Mouse (Mus musculus): Measurements from ENCODE around the gene Sertad2. TPM values are rescaled to one million over a fixed set of nuclear protein-coding genes. Genes with fewer than 3 reads are reported as not detected.

Sertad2 gene
- polyA plus RNA-seq, 2 experiments: 11.6 to 22.5 TPM

GRCm38 (mm10) chr11:20559951-20560642 is 17.0 kb downstream of the Sertad2 start:
- no peaks in the 10 kb centered on the region for H3K27me3 ChIP-seq (ENCODE audit: control insufficient read depth, insufficient read depth, low read length)
- 39% methylated on average over 10 of the region's 10 CpGs for WGBS (ENCODE audit: insufficient replicate concordance)
- peak in 1 of 3 experiments; percentile 39 for DNase-seq (ENCODE audit: low read depth in 3 of 3, low spot score in 3 of 3)
- no peaks in the 10 kb centered on the region for H3K36me3 ChIP-seq (replicated peaks; ENCODE audit: control insufficient read depth, insufficient read depth, low read depth)
- H3K4me3 ChIP-seq (ENCODE audit: insufficient read depth in 1 of 2, low read depth in 2 of 2, low read length in 2 of 2): no peak overlapping the region
- TF ChIP-seq CTCF (IDR thresholded peaks at IDR 0.05; ENCODE audit: low read depth): no peak
- peak; percentile 49; the same call in 1 of the 2 replicates for TF ChIP-seq EP300 (IDR thresholded peaks at IDR 0.05; ENCODE audit: low read depth)
- peak overlapping the region; percentile 37 for H3K27ac ChIP-seq
- peaks cover 42 to 48% of the 10 kb centered on the region in 2 experiments for H3K4me1 ChIP-seq (replicated peaks; ENCODE audit: control insufficient read depth in 2 of 2, insufficient read depth in 2 of 2, low read length in 1 of 2)
- H3K4me2 ChIP-seq (ENCODE audit: low read depth): peak overlapping the region; percentile 44
- H3K9ac ChIP-seq (replicated peaks): no peak overlapping the region; the same call in 1 of the 2 replicates
- no peaks in the 10 kb centered on the region for H3K9me3 ChIP-seq (ENCODE audit: control insufficient read depth, low read length)
- ATAC-seq (ENCODE audit: insufficient read depth): peak; percentile 67

GRCm38 (mm10) chr11:20561323-20562002 is 18.4 kb downstream of the Sertad2 start:
- H3K27ac ChIP-seq: peak overlapping the region; percentile 30
- TF ChIP-seq CTCF (IDR thresholded peaks at IDR 0.05; ENCODE audit: low read depth) (no peak), EP300 (IDR thresholded peaks at IDR 0.05; ENCODE audit: low read depth) (no peak)
- DNase-seq (ENCODE audit: low read depth in 3 of 3, low spot score in 3 of 3): peak in 1 of 3 experiments; percentile 44

GRCm38 (mm10) chr11:20565057-20565456 is 22.0 kb downstream of the Sertad2 start:
- H3K4me1 ChIP-seq (replicated peaks; ENCODE audit: control insufficient read depth in 2 of 2, insufficient read depth in 2 of 2, low read length in 1 of 2): peaks cover 20 to 21% of the 10 kb centered on the region in 2 experiments
- no peak for ATAC-seq (ENCODE audit: insufficient read depth)
- H3K27me3 ChIP-seq (ENCODE audit: control insufficient read depth, insufficient read depth, low read length): no peaks in the 10 kb centered on the region
- H3K9ac ChIP-seq (replicated peaks): no peak overlapping the region
- no peak overlapping the region for H3K4me2 ChIP-seq (ENCODE audit: low read depth)
- 77% methylated on average over 4 of the region's 4 CpGs for WGBS (ENCODE audit: insufficient replicate concordance)
- no peak for DNase-seq (ENCODE audit: low read depth in 3 of 3, low spot score in 3 of 3)
- no peaks in the 10 kb centered on the region for H3K9me3 ChIP-seq (ENCODE audit: control insufficient read depth, low read length)
- no peak overlapping the region for H3K27ac ChIP-seq
- TF ChIP-seq CTCF (IDR thresholded peaks at IDR 0.05; ENCODE audit: low read depth) (no peak), EP300 (IDR thresholded peaks at IDR 0.05; ENCODE audit: low read depth) (no peak)
- H3K36me3 ChIP-seq (replicated peaks; ENCODE audit: control insufficient read depth, insufficient read depth, low read depth): no peaks in the 10 kb centered on the region
- H3K4me3 ChIP-seq (ENCODE audit: insufficient read depth in 1 of 2, low read depth in 2 of 2, low read length in 2 of 2): no peak overlapping the region

More at GRCm38 (mm10) chr11:20561323-20562002, 18.4 kb downstream of the Sertad2 start:
- WGBS (ENCODE audit: insufficient replicate concordance): 5% methylated on average over 13 of the region's 13 CpGs
- Histone ChIP-seq H3K9ac (replicated peaks) (peak overlapping the region; percentile 31), H3K4me1 (replicated peaks; ENCODE audit: control insufficient read depth in 2 of 2, insufficient read depth in 2 of 2, low read length in 1 of 2) (peaks cover 32 to 39% of the 10 kb centered on the region in 2 experiments), H3K4me2 (ENCODE audit: low read depth) (peak overlapping the region; percentile 74), H3K27me3 (ENCODE audit: control insufficient read depth, insufficient read depth, low read length) (no peaks in the 10 kb centered on the region), H3K9me3 (ENCODE audit: control insufficient read depth, low read length) (no peaks in the 10 kb centered on the region), H3K36me3 (replicated peaks; ENCODE audit: control insufficient read depth, insufficient read depth, low read depth) (no peaks in the 10 kb centered on the region), H3K4me3 (ENCODE audit: insufficient read depth in 1 of 2, low read depth in 2 of 2, low read length in 2 of 2) (peak overlapping the region; percentile 43 to 47; a peak in 3 of 4 replicates)
- peak; percentile 85 for ATAC-seq (ENCODE audit: insufficient read depth)

GRCm38 (mm10) chr11:20571702-20572413 is 28.8 kb downstream of the Sertad2 start:
- ATAC-seq (ENCODE audit: insufficient read depth) (no peak), DNase-seq (ENCODE audit: low read depth in 3 of 3, low spot score in 3 of 3) (no peak)
- Histone ChIP-seq H3K9ac (replicated peaks) (no peak overlapping the region), H3K9me3 (ENCODE audit: control insufficient read depth, low read length) (no peaks in the 10 kb centered on the region), H3K4me1 (replicated peaks; ENCODE audit: control insufficient read depth in 2 of 2, insufficient read depth in 2 of 2, low read length in 1 of 2) (peaks cover 0 to 2% of the 10 kb centered on the region in 2 experiments; a peak in 1 of 4 replicates), H3K36me3 (replicated peaks; ENCODE audit: control insufficient read depth, insufficient read depth, low read depth) (no peaks in the 10 kb centered on the region), H3K27me3 (ENCODE audit: control insufficient read depth, insufficient read depth, low read length) (no peaks in the 10 kb centered on the region), H3K4me2 (ENCODE audit: low read depth) (no peak overlapping the region), H3K27ac (no peak overlapping the region), H3K4me3 (ENCODE audit: insufficient read depth in 1 of 2, low read depth in 2 of 2, low read length in 2 of 2) (no peak overlapping the region)
- no peak for TF ChIP-seq CTCF (IDR thresholded peaks at IDR 0.05; ENCODE audit: low read depth)
- TF ChIP-seq EP300 (IDR thresholded peaks at IDR 0.05; ENCODE audit: low read depth): no peak
- 65% methylated on average over 5 of the region's 5 CpGs for WGBS (ENCODE audit: insufficient replicate concordance)
